Mouse (Mus musculus) CH12.LX (cell line): Measurements from ENCODE around the gene Cyp17a1. TPM values are rescaled to one million over a fixed set of nuclear protein-coding genes. Genes with fewer than 3 reads are reported as not detected.

Experiments used
- DNase-seq: peaks from one replicate; pipeline ENCODE4 v3.0.0-alpha.2; 2013; ENCODE audit errors: extremely low read depth
- H3K27ac ChIP-seq: 2 replicates; pipeline ENCODE4 v1.5.1; 2012; ENCODE audit warnings: low read depth, mild to moderate bottlenecking, control low read depth, moderate library complexity; ENCODE audit not compliant: insufficient read depth
- H3K27me3 ChIP-seq: replicated peaks from 2 replicates; pipeline ENCODE3; 2012; ENCODE audit warnings: inconsistent platforms
- H3K36me3 ChIP-seq, 2 experiments: replicated peaks in 1 of 2; 2 replicates each; pipeline versions ENCODE3 to v1.6.1; 2012; ENCODE audit warnings: inconsistent platforms in 1 of 2, low read length in 1 of 2, mild to moderate bottlenecking in 1 of 2, mixed read lengths in 1 of 2, moderate library complexity in 1 of 2; ENCODE audit not compliant: control insufficient read depth in 1 of 2, insufficient read depth in 1 of 2
- H3K4me1 ChIP-seq, 2 experiments: 2 replicates each; pipeline ENCODE4 v1.6.1; 2012; ENCODE audit warnings: inconsistent platforms in 1 of 2, moderate library complexity in 1 of 2; ENCODE audit not compliant: insufficient read depth in 2 of 2, control insufficient read depth in 1 of 2
- H3K4me2 ChIP-seq: 2 replicates; pipeline ENCODE4 v1.6.1; 2012; ENCODE audit warnings: low read depth, mild to moderate bottlenecking, control low read depth; ENCODE audit not compliant: poor library complexity, insufficient read depth, severe bottlenecking
- H3K4me3 ChIP-seq, 3 experiments: fragments of 150-350 bp in 1 of 3; sonication (generic) in 1 of 3; replicated peaks in 1 of 3; 2 replicates each; pipeline versions ENCODE3 to v1.5.1; 2011 to 2012; ENCODE audit warnings: low read depth in 2 of 3, low read length in 2 of 3, mild to moderate bottlenecking in 2 of 3, moderate library complexity in 2 of 3, control low read depth in 1 of 3, improper control_type of control experiment in 1 of 3, inconsistent platforms in 1 of 3, mixed read lengths in 1 of 3; ENCODE audit not compliant: poor library complexity in 1 of 3
- H3K79me2 ChIP-seq: replicated peaks from 2 replicates; pipeline ENCODE4 v1.6.1; 2012; ENCODE audit warnings: mild to moderate bottlenecking, moderate library complexity; ENCODE audit not compliant: control insufficient read depth, poor library complexity, insufficient read depth, severe bottlenecking; ENCODE audit errors: extremely low read depth
- H3K9ac ChIP-seq: 2 replicates; pipeline ENCODE4 v1.6.1; 2012; ENCODE audit warnings: low read depth, mild to moderate bottlenecking, control low read depth, moderate library complexity; ENCODE audit not compliant: insufficient read depth
- H3K9me3 ChIP-seq: replicated peaks from 2 replicates; pipeline ENCODE3; 2012; ENCODE audit warnings: low read length, inconsistent platforms, mixed read lengths
- CHD1 ChIP-seq: IDR thresholded peaks from 2 replicates; pipeline ENCODE4 v1.6.1; 2012; ENCODE audit warnings: low read depth, low read length, improper control_type of control experiment, inconsistent platforms
- CHD2 ChIP-seq: IDR thresholded peaks from 2 replicates; pipeline ENCODE4 v1.6.1; 2011; ENCODE audit warnings: low read length, improper control_type of control experiment
- CTCF ChIP-seq, 2 experiments: IDR thresholded peaks in 1 of 2; conservative IDR thresholded peaks in 1 of 2; 2 replicates each; pipeline ENCODE4 v1.5.1; 2011 to 2012; ENCODE audit warnings: low read depth in 2 of 2, low read length in 2 of 2, improper control_type of control experiment in 1 of 2, inconsistent platforms in 1 of 2, mild to moderate bottlenecking in 1 of 2, moderate library complexity in 1 of 2
- E2F4 ChIP-seq: IDR thresholded peaks from 2 replicates; pipeline ENCODE4 v1.6.1; 2011; ENCODE audit warnings: low read depth, low read length, improper control_type of control experiment; ENCODE audit not compliant: insufficient replicate concordance
- ETS1 ChIP-seq: conservative IDR thresholded peaks from 2 replicates; pipeline ENCODE4 v1.6.1; 2012; ENCODE audit warnings: low read depth, mild to moderate bottlenecking, inconsistent platforms, low read length, improper control_type of control experiment, moderate library complexity
- IRF4 ChIP-seq: IDR thresholded peaks from 2 replicates; pipeline ENCODE4 v1.6.1; 2014; ENCODE audit warnings: low read depth, mild to moderate bottlenecking, inconsistent platforms, low read length, improper control_type of control experiment
- JUN ChIP-seq: IDR thresholded peaks from 2 replicates; pipeline ENCODE4 v1.6.1; 2011; ENCODE audit warnings: low read depth, mild to moderate bottlenecking, low read length, improper control_type of control experiment, moderate library complexity; ENCODE audit not compliant: insufficient read depth
- MAX ChIP-seq: IDR thresholded peaks from 2 replicates; pipeline ENCODE4 v1.6.1; 2011; ENCODE audit warnings: low read length, improper control_type of control experiment
- MEF2A ChIP-seq: IDR thresholded peaks from 2 replicates; pipeline ENCODE4 v1.6.1; 2014; ENCODE audit warnings: low read depth, mild to moderate bottlenecking, inconsistent platforms, low read length, improper control_type of control experiment, borderline replicate concordance
- MYC ChIP-seq: IDR thresholded peaks from 2 replicates; pipeline ENCODE4 v1.6.1; 2011; ENCODE audit warnings: low read depth, mild to moderate bottlenecking, improper control_type of control experiment, low read length
- NELFE ChIP-seq: IDR thresholded peaks from 2 replicates; pipeline ENCODE4 v1.6.1; 2011; ENCODE audit warnings: low read depth, low read length, improper control_type of control experiment
- POLR2A ChIP-seq: IDR thresholded peaks from 2 replicates; pipeline ENCODE4 v1.6.1; 2011; ENCODE audit warnings: low read depth, mild to moderate bottlenecking, improper control_type of control experiment, low read length
- POLR2AphosphoS2 ChIP-seq: IDR thresholded peaks from 2 replicates; pipeline ENCODE4 v1.6.1; 2011; ENCODE audit warnings: low read depth, low read length, improper control_type of control experiment
- RCOR1 ChIP-seq: conservative IDR thresholded peaks from 2 replicates; pipeline ENCODE4 v1.6.1; 2012; ENCODE audit warnings: low read depth, mild to moderate bottlenecking, inconsistent platforms, low read length, improper control_type of control experiment
- USF1 ChIP-seq: IDR thresholded peaks from 2 replicates; pipeline ENCODE4 v1.6.1; 2014; ENCODE audit warnings: low read depth, mild to moderate bottlenecking, inconsistent platforms, low read length, improper control_type of control experiment
- USF2 ChIP-seq: conservative IDR thresholded peaks from 2 replicates; pipeline ENCODE4 v1.6.1; 2011; ENCODE audit warnings: low read depth, low read length, improper control_type of control experiment
- dilution Hi-C: fragments of 300-500 bp; cut with MboI; formaldehyde crosslinking; loops from 2 replicates; pipeline ENCODE4 v1.14.3; 2020; ENCODE audit warnings: low sequenced_read_pairs; ENCODE audit not compliant: extremely low pct_unique_long_range_greater_than_20kb, extremely low pct_ligation_motif_present
- in situ Hi-C: fragments of 300-500 bp; cut with MboI; formaldehyde crosslinking; loops from 3 replicates; pipeline ENCODE4 v1.14.3; 2019; ENCODE audit warnings: low sequenced_read_pairs, low pct_ligation_motif_present, low pct_unique_long_range_greater_than_20kb, mixed read lengths
- polyA plus RNA-seq: library from polyadenylated mRNA; unstranded; fragments of >175 nt; gene quantifications from 2 replicates; pipeline ENCODE4 v1.2.1, GENCODE M21; 2012; ENCODE audit warnings: low read depth; ENCODE audit not compliant: insufficient read length
- total RNA-seq, 2 experiments: library from RNA; depleted of rRNA; stranded (reverse); fragments of 300-350 nt in 1 of 2; fragments of >200 nt in 1 of 2; gene quantifications; 2 replicates each; pipeline ENCODE4 v1.2.3; 2012 to 2014

Cyp17a1 gene
- total and polyA plus RNA-seq, 3 experiments = not detected

DNA sequence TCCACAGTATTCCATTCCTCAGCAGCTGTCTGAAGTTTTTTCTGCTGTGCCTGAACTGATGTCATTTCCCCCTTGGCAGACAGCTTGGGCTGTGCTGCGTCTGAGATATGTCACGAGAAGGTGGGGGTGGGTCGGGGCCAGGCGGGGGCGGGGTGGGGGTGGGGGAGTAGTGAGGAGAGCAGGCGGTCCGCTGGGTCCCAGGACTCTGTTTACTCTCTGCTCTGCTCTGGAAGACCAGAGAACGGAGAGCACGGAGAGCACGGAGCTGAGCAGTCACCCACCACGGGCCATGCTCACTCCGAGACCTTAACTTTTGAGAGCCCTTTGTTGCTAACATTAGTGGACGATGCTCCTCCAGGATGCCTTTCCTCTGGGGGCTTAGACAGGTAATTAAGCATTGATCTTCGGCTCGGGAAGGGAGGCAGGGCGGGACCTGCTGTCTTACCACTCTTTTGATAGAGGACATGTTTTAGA lies 49.7 kb downstream of the Cyp17a1 start:
- no peak for DNase-seq
- Histone ChIP-seq H3K4me1 (no peaks in the 10 kb centered on the region), H3K36me3 (peaks cover 13 to 84% of the 10 kb centered on the region in 2 experiments), H3K9ac (no peak overlapping the region), H3K9me3 (no peaks in the 10 kb centered on the region), H3K79me2 (no peaks in the 10 kb centered on the region; the same call in 1 of the 2 replicates), H3K4me3 (no peak overlapping the region), H3K27ac (no peak overlapping the region), H3K4me2 (no peak overlapping the region), H3K27me3 (no peaks in the 10 kb centered on the region)
- TF ChIP-seq ETS1 (no peak), IRF4 (no peak), MAX (no peak)
- in situ Hi-C loops = no loop called here
- dilution Hi-C loops = no loop called here

- no peaks in the 10 kb centered on the region for H3K4me1 ChIP-seq
- no peak overlapping the region for H3K4me2 ChIP-seq
- H3K79me2 ChIP-seq = no peaks in the 10 kb centered on the region; the same call in 1 of the 2 replicates
- no peaks in the 10 kb centered on the region for H3K9me3 ChIP-seq
- no peaks in the 10 kb centered on the region for H3K27me3 ChIP-seq
- no peak overlapping the region for H3K9ac ChIP-seq
- dilution Hi-C loops (no loop called here), in situ Hi-C loops (no loop called here)
- TF ChIP-seq MYC (no peak), USF1 (no peak), CHD1 (no peak), MEF2A (no peak), CTCF (conservative IDR thresholded peaks at IDR 0.05 in 1 of 2, IDR thresholded peaks at IDR 0.05 in 1 of 2; ENCODE audit: low read depth in 2 of 2, low read length in 2 of 2) (no peak), JUN (no peak), USF2 (no peak), CHD2 (no peak), POLR2AphosphoS2 (no peak), E2F4 (no peak), NELFE (no peak), RCOR1 (no peak), POLR2A (no peak)
- H3K4me3 ChIP-seq = no peak overlapping the region
- H3K36me3 ChIP-seq = peaks cover 10 to 84% of the 10 kb centered on the region in 2 experiments
- H3K27ac ChIP-seq = no peak overlapping the region
- DNase-seq = no peak
Measured at GRCm38 (mm10) chr19:46622659-46623193, 50.2 kb downstream of the Cyp17a1 start.
